Mouse (Mus musculus) embryo, embryonic 11 days (tissue): ENCODE results near the gene Pcolce.
A peak's percentile ranks its signal among the peaks of the same experiment; 100 is the strongest.

Experiments
- DNase-seq: peaks from one replicate; pipeline ENCODE4 v3.0.0-alpha.2; 2015

Pcolce gene

GRCm38 (mm10) chr5:137613550-137613949 is at the start of gene Pcolce:
Gene Pcolce, minus strand, starts transcription at chr5:137613784.
- DNase-seq = no peak

- no peak for DNase-seq
Observed at GRCm38 (mm10) chr5:137663057-137663456, 49.5 kb upstream of the Pcolce start.

- DNase-seq = no peak
Observed at GRCm38 (mm10) chr5:137660064-137660688, 46.6 kb upstream of the Pcolce start.

- peak; percentile 87 for DNase-seq
Observed at GRCm38 (mm10) chr5:137656977-137657376, 43.4 kb upstream of the Pcolce start.

- DNase-seq = no peak
Observed at GRCm38 (mm10) chr5:137654746-137655145, 41.2 kb upstream of the Pcolce start.

GRCm38 (mm10) chr5:137653366-137653765 is 39.8 kb upstream of the Pcolce start:
- DNase-seq = no peak

- DNase-seq = peak; percentile 81
Observed at GRCm38 (mm10) chr5:137652474-137652873, 38.9 kb upstream of the Pcolce start.

- DNase-seq = no peak
Observed at GRCm38 (mm10) chr5:137649669-137650571, 36.3 kb upstream of the Pcolce start.

- no peak for DNase-seq
Observed at GRCm38 (mm10) chr5:137649251-137649650, 35.7 kb upstream of the Pcolce start.

GRCm38 (mm10) chr5:137647827-137648601 is 34.4 kb upstream of the Pcolce start:
- no peak for DNase-seq

GRCm38 (mm10) chr5:137645652-137646091 is 32.1 kb upstream of the Pcolce start, which contains the start of gene Irs3:
Gene Irs3, minus strand, starts transcription at chr5:137645714.
- peak; percentile 41 for DNase-seq

- DNase-seq = peak; percentile 45
Observed at GRCm38 (mm10) chr5:137645091-137645651, 31.6 kb upstream of the Pcolce start.

GRCm38 (mm10) chr5:137644484-137644883 is 30.9 kb upstream of the Pcolce start:
- no peak for DNase-seq

- no peak for DNase-seq
Observed at GRCm38 (mm10) chr5:137642886-137643285, 29.3 kb upstream of the Pcolce start.

- no peak for DNase-seq
Observed at GRCm38 (mm10) chr5:137641054-137641453, 27.5 kb upstream of the Pcolce start, which contains the start of gene Sap25. Gene Sap25, plus strand, starts transcription at chr5:137641334.

GRCm38 (mm10) chr5:137639472-137639871 is 25.9 kb upstream of the Pcolce start:
- no peak for DNase-seq

GRCm38 (mm10) chr5:137633397-137634084 is 20.0 kb upstream of the Pcolce start:
- no peak for DNase-seq

GRCm38 (mm10) chr5:137631591-137631990 is 18.0 kb upstream of the Pcolce start:
- no peak for DNase-seq

GRCm38 (mm10) chr5:137631171-137631570 is 17.6 kb upstream of the Pcolce start:
- no peak for DNase-seq

- DNase-seq = no peak
Observed at GRCm38 (mm10) chr5:137630602-137631001, 17.0 kb upstream of the Pcolce start.

GRCm38 (mm10) chr5:137629906-137630545 is 16.4 kb upstream of the Pcolce start:
- DNase-seq = no peak

GRCm38 (mm10) chr5:137629306-137629721 is 15.7 kb upstream of the Pcolce start:
- DNase-seq = peak; percentile 82
